Mouse (Mus musculus) neural tube, embryonic 11.5 days (tissue): Measurements from ENCODE around the gene Plod2. TPM values are rescaled to one million over a fixed set of nuclear protein-coding genes. Genes with fewer than 3 reads are reported as not detected.

Experiments used
- ATAC-seq: fragments of 200-750 bp; cut with Nextera tagmentation; 2 replicates; pipeline ENCODE4 v1.8.0; 2017; ENCODE audit warnings: moderate number of reproducible peaks, mild to moderate bottlenecking, moderate TSS enrichment, moderate library complexity; ENCODE audit not compliant: insufficient read depth, low FRiP score, low TSS enrichment
- DNase-seq: peaks from one replicate; pipeline ENCODE4 v3.0.0-alpha.2; 2015; ENCODE audit warnings: low spot score
- H3K27ac ChIP-seq: fragments of 300-500 bp; sonication (generic); 2 replicates; pipeline ENCODE4 v1.5.1; 2014; ENCODE audit warnings: low read depth, mild to moderate bottlenecking, low read length
- H3K27me3 ChIP-seq: fragments of 300-500 bp; sonication (generic); 2 replicates; pipeline ENCODE4 v1.6.1; 2014; ENCODE audit warnings: mild to moderate bottlenecking, low read length, mixed read lengths; ENCODE audit not compliant: control insufficient read depth, insufficient read depth
- H3K36me3 ChIP-seq: fragments of 300-500 bp; sonication (generic); 2 replicates; pipeline ENCODE4 v1.6.1; 2014; ENCODE audit warnings: mild to moderate bottlenecking, low read length, moderate library complexity, mixed read lengths; ENCODE audit not compliant: control insufficient read depth, insufficient read depth
- H3K4me1 ChIP-seq: fragments of 300-500 bp; sonication (generic); 2 replicates; pipeline ENCODE4 v1.6.1; 2014; ENCODE audit warnings: low read length, mixed read lengths; ENCODE audit not compliant: control insufficient read depth, insufficient read depth
- H3K4me2 ChIP-seq: fragments of 300-500 bp; sonication (generic); 2 replicates; pipeline ENCODE4 v1.6.1; 2014; ENCODE audit warnings: low read depth, mild to moderate bottlenecking, moderate library complexity
- H3K4me3 ChIP-seq: fragments of 300-500 bp; sonication (generic); 2 replicates; pipeline ENCODE4 v1.5.1; 2014; ENCODE audit warnings: low read depth, low read length
- H3K9ac ChIP-seq: fragments of 300-500 bp; sonication (generic); 2 replicates; pipeline ENCODE4 v1.6.1; 2014; ENCODE audit warnings: mild to moderate bottlenecking, low read length
- H3K9me3 ChIP-seq: fragments of 300-500 bp; sonication (generic); 2 replicates; pipeline ENCODE4 v1.6.1; 2016; ENCODE audit warnings: low read length; ENCODE audit not compliant: control insufficient read depth
- WGBS: fragments of 180-500 bp; shearing (Covaris S2); extraction: QIAGEN DNeasy Blood & Tissue Kit; methylation state at CpG from one replicate; pipeline ENCODE4 v1.1.7; 2014; 5-methylcytosine and 5-hydroxymethylcytosine counted together
- polyA plus RNA-seq: library from polyadenylated mRNA; unstranded; fragments of >200 nt; fragmentation: Nextera tagmentation; extraction: Ambion mirVana; gene quantifications from 2 replicates; pipeline ENCODE4 v1.2.1, GENCODE M21; 2014

Gene Plod2
- polyA plus RNA-seq, 1 experiment from 2014 or later, result 35.6 TPM

- Histone ChIP-seq H3K27me3 (no peaks in the 10 kb centered on the region), H3K36me3 (no peaks in the 10 kb centered on the region), H3K9ac (no peak overlapping the region), H3K27ac (no peak overlapping the region), H3K4me1 (no peaks in the 10 kb centered on the region), H3K9me3 (no peaks in the 10 kb centered on the region), H3K4me3 (no peak overlapping the region), H3K4me2 (no peak overlapping the region)
- WGBS, result 93% methylated on average over 1 of the region's 1 CpGs
- DNase-seq (no peak), ATAC-seq (no peak)
Observed at GRCm38 (mm10) chr9:92588226-92588625, 46.2 kb downstream of the Plod2 start.

DNA sequence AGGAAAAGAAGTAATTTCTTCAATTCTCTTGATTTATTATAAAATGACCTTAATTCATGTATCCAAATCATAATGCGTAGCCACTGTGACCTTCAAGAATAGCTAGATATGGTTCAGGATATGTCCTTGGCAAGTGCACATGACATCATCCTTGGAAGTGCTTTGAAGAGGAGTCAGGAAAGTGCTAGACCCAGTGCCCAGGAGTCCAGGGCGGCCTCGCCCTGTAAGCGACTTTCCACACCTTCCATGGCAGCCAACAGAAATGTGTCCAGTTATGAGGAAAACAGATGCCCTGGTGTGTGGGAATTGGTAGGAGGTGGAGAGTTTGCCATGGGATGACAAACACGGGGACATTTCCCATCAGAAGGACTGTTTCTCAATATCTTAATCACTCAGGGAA lies 47.0 kb downstream of the Plod2 start:
- no peak overlapping the region for H3K4me2 ChIP-seq
- H3K4me1 ChIP-seq, result no peaks in the 10 kb centered on the region
- WGBS, result 93% methylated on average over 5 of the region's 5 CpGs
- no peak for DNase-seq
- no peaks in the 10 kb centered on the region for H3K36me3 ChIP-seq
- no peak overlapping the region for H3K9ac ChIP-seq
- ATAC-seq, result no peak
- H3K4me3 ChIP-seq, result no peak overlapping the region
- no peaks in the 10 kb centered on the region for H3K27me3 ChIP-seq
- no peaks in the 10 kb centered on the region for H3K9me3 ChIP-seq
- H3K27ac ChIP-seq, result no peak overlapping the region

GRCm38 (mm10) chr9:92591482-92591881 lies 49.5 kb downstream of the Plod2 start:
- no peaks in the 10 kb centered on the region for H3K27me3 ChIP-seq
- no peak overlapping the region for H3K9ac ChIP-seq
- H3K4me2 ChIP-seq, result no peak overlapping the region
- H3K4me1 ChIP-seq, result no peaks in the 10 kb centered on the region
- no peak overlapping the region for H3K27ac ChIP-seq
- DNase-seq, result no peak
- no peaks in the 10 kb centered on the region for H3K9me3 ChIP-seq
- H3K36me3 ChIP-seq, result no peaks in the 10 kb centered on the region
- no peak for ATAC-seq
- H3K4me3 ChIP-seq, result no peak overlapping the region
- 75% methylated on average over 5 of the region's 5 CpGs for WGBS

DNA sequence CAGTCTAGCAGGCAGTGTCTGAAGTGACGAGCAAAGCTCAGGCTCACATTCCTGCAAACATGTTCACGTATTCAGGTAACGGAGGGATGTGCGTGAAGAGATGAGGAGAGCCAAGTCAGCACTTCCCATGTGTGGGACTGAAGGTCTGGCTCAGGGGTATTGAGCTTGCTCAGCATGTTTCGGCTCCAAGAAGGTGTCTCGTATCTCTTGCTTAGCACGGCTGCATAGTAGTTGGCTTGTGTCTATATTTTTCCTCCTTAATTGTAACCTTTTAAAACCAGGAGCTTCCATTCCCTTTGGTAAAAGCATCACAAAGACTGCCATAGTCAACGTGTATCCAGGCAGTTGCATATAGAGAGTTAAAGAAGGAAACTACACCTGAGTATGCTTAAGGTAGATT lies 50.7 kb downstream of the Plod2 start:
- H3K27me3 ChIP-seq, result no peaks in the 10 kb centered on the region
- WGBS, result 92% methylated on average over 8 of the region's 8 CpGs
- H3K4me2 ChIP-seq, result no peak overlapping the region
- DNase-seq (no peak), ATAC-seq (no peak)
- H3K9ac ChIP-seq, result no peak overlapping the region
- H3K27ac ChIP-seq, result no peak overlapping the region
- H3K36me3 ChIP-seq, result no peaks in the 10 kb centered on the region
- H3K4me3 ChIP-seq, result no peak overlapping the region
- no peaks in the 10 kb centered on the region for H3K9me3 ChIP-seq
- no peaks in the 10 kb centered on the region for H3K4me1 ChIP-seq

DNA sequence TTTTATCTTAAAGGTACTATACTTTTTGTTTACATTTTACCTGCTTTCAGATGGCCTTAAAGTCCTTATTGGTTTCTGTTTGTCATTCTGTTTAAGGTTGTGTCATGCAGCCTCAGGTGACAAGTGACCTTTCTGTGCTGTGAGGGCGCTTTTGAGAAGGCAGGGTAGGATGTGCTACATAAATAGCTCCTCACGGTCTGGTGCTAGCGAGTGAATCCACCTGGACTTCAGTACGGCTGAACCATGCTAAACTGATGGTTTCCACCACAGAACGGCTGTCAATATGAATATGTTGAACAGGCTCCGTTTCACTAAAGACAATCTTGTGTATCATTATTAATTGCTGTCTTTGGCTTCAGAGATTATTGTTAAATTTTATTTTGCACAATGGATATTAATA lies 52.5 kb downstream of the Plod2 start:
- no peak for DNase-seq
- 79% methylated on average over 6 of the region's 6 CpGs for WGBS
- H3K9me3 ChIP-seq, result no peaks in the 10 kb centered on the region
- H3K9ac ChIP-seq, result no peak overlapping the region
- no peak for ATAC-seq
- H3K27me3 ChIP-seq, result no peaks in the 10 kb centered on the region
- no peaks in the 10 kb centered on the region for H3K36me3 ChIP-seq
- no peaks in the 10 kb centered on the region for H3K4me1 ChIP-seq
- no peak overlapping the region for H3K4me3 ChIP-seq
- no peak overlapping the region for H3K27ac ChIP-seq
- H3K4me2 ChIP-seq, result no peak overlapping the region

DNA sequence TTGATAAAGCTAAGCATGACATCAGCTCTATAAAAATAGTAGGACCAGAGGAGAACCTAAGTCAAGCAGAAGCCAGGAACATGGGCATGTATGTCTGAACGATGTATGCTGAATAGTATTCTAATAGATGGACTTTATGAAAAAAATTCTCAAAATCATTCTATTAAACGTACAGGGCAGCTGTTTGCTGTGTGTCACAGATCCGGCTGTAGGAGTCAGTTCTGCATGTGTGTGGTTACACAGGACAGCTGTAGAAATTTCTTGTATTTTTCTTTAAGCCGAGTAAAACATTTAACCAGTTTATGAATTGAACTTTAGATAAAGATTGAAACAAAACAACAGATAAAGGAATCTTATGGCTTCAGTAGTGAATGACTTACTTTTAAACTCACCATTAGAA lies 53.3 kb downstream of the Plod2 start:
- Histone ChIP-seq H3K36me3 (no peaks in the 10 kb centered on the region; the same call in 1 of the 2 replicates), H3K4me3 (no peak overlapping the region), H3K4me2 (no peak overlapping the region), H3K27ac (no peak overlapping the region), H3K27me3 (no peaks in the 10 kb centered on the region), H3K9ac (no peak overlapping the region), H3K9me3 (no peaks in the 10 kb centered on the region), H3K4me1 (no peaks in the 10 kb centered on the region)
- WGBS, result 89% methylated on average over 4 of the region's 4 CpGs
- no peak for DNase-seq
- ATAC-seq, result no peak

GRCm38 (mm10) chr9:92596916-92597547 lies 55.0 kb downstream of the Plod2 start:
- 93% methylated on average over 9 of the region's 9 CpGs for WGBS
- no peaks in the 10 kb centered on the region for H3K4me1 ChIP-seq

GRCm38 (mm10) chr9:92597776-92598175 lies 55.8 kb downstream of the Plod2 start:
- DNase-seq, result no peak
- Histone ChIP-seq H3K27ac (no peak overlapping the region), H3K36me3 (no peaks in the 10 kb centered on the region; the same call in 1 of the 2 replicates), H3K4me2 (no peak overlapping the region), H3K27me3 (no peaks in the 10 kb centered on the region), H3K9ac (no peak overlapping the region), H3K4me1 (no peaks in the 10 kb centered on the region), H3K4me3 (no peak overlapping the region), H3K9me3 (no peaks in the 10 kb centered on the region)
- ATAC-seq, result no peak
- WGBS, result 36% methylated on average over 11 of the region's 11 CpGs

More at GRCm38 (mm10) chr9:92596916-92597547, 55.0 kb downstream of the Plod2 start:
- ATAC-seq, result no peak
- Histone ChIP-seq H3K27me3 (no peaks in the 10 kb centered on the region), H3K36me3 (no peaks in the 10 kb centered on the region; the same call in 1 of the 2 replicates), H3K4me2 (no peak overlapping the region), H3K9me3 (no peaks in the 10 kb centered on the region), H3K9ac (no peak overlapping the region), H3K4me3 (no peak overlapping the region), H3K27ac (no peak overlapping the region)
- DNase-seq, result no peak

- DNase-seq, result no peak
- no peak overlapping the region for H3K9ac ChIP-seq
- H3K4me2 ChIP-seq, result no peak overlapping the region
- H3K4me3 ChIP-seq, result no peak overlapping the region
- no peaks in the 10 kb centered on the region; the same call in 1 of the 2 replicates for H3K36me3 ChIP-seq
- no peak overlapping the region for H3K27ac ChIP-seq
- no peaks in the 10 kb centered on the region for H3K27me3 ChIP-seq
- H3K9me3 ChIP-seq, result no peaks in the 10 kb centered on the region
- WGBS, result 85% methylated on average over 15 of the region's 15 CpGs
- no peaks in the 10 kb centered on the region for H3K4me1 ChIP-seq
- ATAC-seq, result no peak
Observed at GRCm38 (mm10) chr9:92599940-92600538, 58.0 kb downstream of the Plod2 start.
